Mouse (Mus musculus): ENCODE measurements around the gene Glcci1. TPM values are rescaled to one million over a fixed set of nuclear protein-coding genes. Genes with fewer than 3 reads are reported as not detected.
A peak's percentile ranks its signal among the peaks of the same experiment; 100 is the strongest.

Glcci1 gene
- 100 to 1,000 TPM in 1 of 4 experiments, 10 to 100 TPM in 3; 86.4 to 114 (median 93.2) TPM for total RNA-seq (2022)

GRCm38 (mm10) chr6:8509551-8509950 is at the start of gene Glcci1:
Glcci1 (plus strand) TSS chr6:8509600.
- peak in 1 of 2 experiments; percentile 29 for DNase-seq (ENCODE audit: low spot score in 2 of 2)

GRCm38 (mm10) chr6:8462447-8462846 is 47.0 kb upstream of the Glcci1 start:
- no peak for DNase-seq (ENCODE audit: low spot score in 2 of 2)

- DNase-seq (ENCODE audit: low spot score in 2 of 2), result no peak
Observed at GRCm38 (mm10) chr6:8465388-8465787, 44.0 kb upstream of the Glcci1 start.

GRCm38 (mm10) chr6:8465985-8466384 is 43.4 kb upstream of the Glcci1 start:
- DNase-seq (ENCODE audit: low spot score in 2 of 2), result no peak

GRCm38 (mm10) chr6:8467667-8468337 is 41.6 kb upstream of the Glcci1 start:
- DNase-seq (ENCODE audit: low spot score in 2 of 2), result no peak

GRCm38 (mm10) chr6:8469918-8470317 is 39.5 kb upstream of the Glcci1 start:
- DNase-seq (ENCODE audit: low spot score in 2 of 2), result no peak

GRCm38 (mm10) chr6:8472125-8472524 is 37.3 kb upstream of the Glcci1 start:
- DNase-seq (ENCODE audit: low spot score in 2 of 2), result no peak

- DNase-seq (ENCODE audit: low spot score in 2 of 2), result no peak
Observed at GRCm38 (mm10) chr6:8472915-8473314, 36.5 kb upstream of the Glcci1 start.

GRCm38 (mm10) chr6:8473498-8473897 is 35.9 kb upstream of the Glcci1 start:
- no peak for DNase-seq (ENCODE audit: low spot score in 2 of 2)

GRCm38 (mm10) chr6:8474316-8474715 is 35.1 kb upstream of the Glcci1 start:
- no peak for DNase-seq (ENCODE audit: low spot score in 2 of 2)

GRCm38 (mm10) chr6:8474820-8475219 is 34.6 kb upstream of the Glcci1 start:
- DNase-seq (ENCODE audit: low spot score in 2 of 2), result no peak

GRCm38 (mm10) chr6:8479176-8479575 is 30.2 kb upstream of the Glcci1 start:
- no peak for DNase-seq (ENCODE audit: low spot score in 2 of 2)

GRCm38 (mm10) chr6:8484437-8485275 is 24.7 kb upstream of the Glcci1 start:
- DNase-seq (ENCODE audit: low spot score in 2 of 2), result no peak

- no peak for DNase-seq (ENCODE audit: low spot score in 2 of 2)
Observed at GRCm38 (mm10) chr6:8485414-8486175, 23.8 kb upstream of the Glcci1 start.

- no peak for DNase-seq (ENCODE audit: low spot score in 2 of 2)
Observed at GRCm38 (mm10) chr6:8486391-8487043, 22.9 kb upstream of the Glcci1 start.

GRCm38 (mm10) chr6:8487044-8487853 is 22.2 kb upstream of the Glcci1 start:
- peak in 1 of 2 experiments; percentile 12 for DNase-seq (ENCODE audit: low spot score in 2 of 2)

- DNase-seq (ENCODE audit: low spot score in 2 of 2), result no peak
Observed at GRCm38 (mm10) chr6:8488249-8488648, 21.2 kb upstream of the Glcci1 start.

GRCm38 (mm10) chr6:8489266-8489665 is 20.1 kb upstream of the Glcci1 start:
- no peak for DNase-seq (ENCODE audit: low spot score in 2 of 2)

GRCm38 (mm10) chr6:8489938-8490585 is 19.3 kb upstream of the Glcci1 start:
- no peak for DNase-seq (ENCODE audit: low spot score in 2 of 2)

GRCm38 (mm10) chr6:8492248-8492647 is 17.2 kb upstream of the Glcci1 start:
- DNase-seq (ENCODE audit: low spot score in 2 of 2), result no peak
